Mouse (Mus musculus): ENCODE results near the gene Fstl1.

Fstl1 gene

GRCm38 (mm10) chr16:37776860-37777651 lies at the start of gene Fstl1:
Fstl1 (plus strand) TSS chr16:37776873.
- DNase-seq: peak; percentile 60

- DNase-seq: no peak
These were observed 48.0 kb upstream of the Fstl1 start for GRCm38 (mm10) chr16:37728674-37729073.

GRCm38 (mm10) chr16:37729381-37730150 lies 47.1 kb upstream of the Fstl1 start:
- no peak for DNase-seq

DNA sequence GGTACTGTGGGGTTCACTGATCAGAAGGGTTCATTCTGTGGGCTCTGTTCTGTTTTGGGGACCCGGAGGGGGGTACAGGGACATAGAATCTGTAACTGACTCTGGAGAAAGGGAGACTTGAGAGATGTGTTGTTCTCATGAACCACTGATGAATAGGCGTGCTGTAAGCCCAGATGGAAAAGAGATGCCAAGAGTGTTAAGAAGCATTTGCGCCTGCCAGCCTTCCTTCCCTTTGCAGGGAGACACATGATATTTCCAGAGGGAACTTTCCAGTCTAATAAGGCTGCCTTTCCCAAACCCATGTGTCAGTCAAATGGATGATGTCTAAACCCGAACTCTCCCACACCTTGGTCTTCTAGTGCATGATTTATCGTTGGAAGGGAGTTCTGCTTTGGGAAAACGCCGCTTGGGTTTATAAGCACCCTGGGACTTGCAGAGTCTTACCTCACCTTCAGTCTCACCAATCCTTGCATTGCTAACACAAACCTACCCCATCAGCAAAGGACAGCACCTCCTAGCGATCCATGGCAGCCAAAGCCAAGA lies 46.3 kb upstream of the Fstl1 start:
- no peak for DNase-seq

GRCm38 (mm10) chr16:37731431-37731830 lies 45.2 kb upstream of the Fstl1 start:
- no peak for DNase-seq

DNA sequence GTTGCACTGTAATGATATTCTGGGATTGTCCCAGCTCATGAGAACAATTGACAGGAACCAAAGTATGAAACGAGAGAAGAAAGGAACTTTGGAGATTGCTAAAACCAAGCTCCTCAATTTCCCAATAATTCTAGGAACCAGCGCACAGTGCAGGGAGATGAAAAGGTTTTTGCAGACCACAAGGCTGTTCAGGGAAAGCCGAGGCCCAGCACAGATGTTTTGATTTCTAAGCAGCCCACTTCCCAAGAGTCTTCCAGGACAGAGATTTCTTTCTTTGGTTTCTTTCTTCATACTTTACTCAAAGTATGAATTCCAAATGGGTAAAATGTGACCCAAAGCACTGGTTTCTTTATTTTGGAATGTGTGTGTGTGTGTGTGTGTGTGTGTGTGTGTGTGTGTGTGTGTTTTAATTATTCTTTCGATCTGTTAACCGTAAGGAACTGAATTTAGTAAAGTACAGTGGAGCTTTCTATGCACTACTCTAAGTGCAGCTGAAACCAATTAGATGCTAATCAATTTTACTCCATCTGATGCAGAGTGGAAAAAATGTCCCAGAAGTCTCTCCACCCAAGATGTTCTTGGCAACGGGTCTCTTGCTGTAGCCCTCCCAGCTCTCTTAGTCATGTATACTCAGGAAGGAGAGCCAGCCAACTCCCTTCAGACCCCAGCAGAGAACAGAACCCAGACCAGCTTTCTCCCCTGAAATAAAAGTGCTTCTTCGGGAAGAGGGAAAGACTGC lies 44.5 kb upstream of the Fstl1 start:
- DNase-seq: no peak

- DNase-seq: no peak
These were observed 36.6 kb upstream of the Fstl1 start for GRCm38 (mm10) chr16:37740076-37740475.

GRCm38 (mm10) chr16:37742266-37742665 lies 34.4 kb upstream of the Fstl1 start:
- DNase-seq: no peak

- DNase-seq: no peak
These were observed 23.8 kb upstream of the Fstl1 start for GRCm38 (mm10) chr16:37752876-37753275.

DNA sequence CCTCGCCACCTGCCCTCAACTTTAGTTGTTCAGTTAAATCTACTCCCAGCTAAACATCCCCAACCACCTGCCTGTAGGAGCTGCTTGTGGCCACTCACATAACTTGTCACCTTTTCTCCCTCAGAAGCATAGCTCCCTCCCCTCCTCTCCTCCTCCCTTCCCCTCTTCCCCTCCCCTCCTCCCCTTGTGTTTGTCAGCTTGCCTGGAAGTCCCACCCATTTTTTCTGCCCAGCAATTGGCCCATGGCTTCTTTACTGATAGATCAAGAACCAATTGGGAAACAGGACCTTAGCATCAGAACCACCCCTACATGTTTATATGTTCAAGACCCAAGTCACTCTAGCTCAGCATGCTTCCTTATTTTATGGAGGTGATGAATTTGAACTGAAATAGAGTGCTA lies 22.9 kb upstream of the Fstl1 start:
- DNase-seq: no peak

- no peak for DNase-seq
These were observed 22.2 kb upstream of the Fstl1 start for GRCm38 (mm10) chr16:37754483-37754882.

GRCm38 (mm10) chr16:37757223-37757622 lies 19.4 kb upstream of the Fstl1 start:
- no peak for DNase-seq

DNA sequence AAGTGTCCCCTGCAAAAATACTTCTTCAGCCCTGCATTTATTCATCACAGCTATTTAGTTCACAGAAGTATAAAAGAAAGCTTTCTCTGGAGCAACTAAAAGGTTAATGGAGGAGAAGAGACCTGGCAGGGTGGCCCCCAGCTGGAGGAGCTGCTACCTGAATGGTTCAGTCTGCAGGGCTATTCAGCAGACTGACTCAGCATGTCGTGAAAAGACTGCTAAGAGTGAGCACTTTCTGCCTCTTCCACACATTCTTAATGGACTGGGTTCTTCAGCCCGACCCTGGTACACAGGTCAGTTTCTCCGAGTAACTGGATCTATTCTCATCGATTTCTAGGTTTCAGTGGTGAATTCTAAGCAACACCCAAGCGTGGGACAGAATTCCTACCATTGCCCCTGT lies 12.9 kb upstream of the Fstl1 start:
- no peak for DNase-seq

- DNase-seq: no peak
These were observed 360 bp upstream of the Fstl1 start for GRCm38 (mm10) chr16:37776166-37776859.

GRCm38 (mm10) chr16:37777796-37778475 lies 1.3 kb downstream of the Fstl1 start:
- no peak for DNase-seq

DNA sequence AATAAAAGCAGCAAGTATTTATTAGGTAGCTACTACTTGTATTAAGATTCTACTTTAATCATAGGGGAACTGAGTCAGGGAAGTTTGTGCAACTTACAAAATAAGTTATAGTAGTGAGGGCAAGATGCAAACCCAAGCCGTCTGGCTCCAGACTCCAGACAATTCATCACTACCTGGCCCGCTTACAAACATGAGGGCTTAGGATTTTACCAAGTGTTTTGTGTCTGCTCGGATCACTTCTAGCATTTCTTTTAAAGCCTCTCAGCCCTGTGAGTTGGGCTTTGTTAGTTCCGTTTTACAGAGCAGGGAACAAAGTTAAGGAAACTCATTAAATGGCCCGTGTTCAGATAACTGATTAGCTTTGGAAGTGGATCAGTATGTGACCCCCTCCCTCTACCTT lies 1.9 kb downstream of the Fstl1 start:
- DNase-seq: no peak

DNA sequence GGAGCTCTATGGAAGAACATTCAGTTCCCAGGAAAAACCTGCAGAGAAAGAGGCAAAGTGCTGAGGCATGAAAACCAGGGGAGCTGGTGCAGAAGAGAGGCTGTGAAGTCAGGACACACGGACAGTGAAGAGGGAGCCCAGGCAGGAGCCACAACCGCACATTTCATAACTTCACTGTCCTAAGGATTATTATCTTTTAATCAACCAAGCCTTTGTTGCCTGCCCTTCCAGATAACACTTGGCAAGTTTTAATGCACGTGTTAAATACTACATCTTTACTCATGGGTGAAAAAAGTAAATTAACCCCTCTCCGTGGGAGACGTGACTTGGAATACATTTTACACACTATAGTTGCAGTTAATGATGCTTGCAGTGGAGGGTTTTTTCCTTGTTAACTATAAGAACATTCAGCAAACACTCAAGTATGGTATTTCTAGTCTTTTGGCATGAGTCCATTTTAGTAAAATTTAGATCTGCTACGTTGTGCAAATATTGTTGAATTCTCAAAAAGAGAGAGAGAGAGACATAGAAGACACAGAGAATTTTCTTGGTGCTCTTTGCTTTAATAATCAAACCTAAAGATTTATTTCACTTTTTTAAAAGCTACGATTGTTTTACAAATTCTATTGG lies 3.1 kb downstream of the Fstl1 start:
- no peak for DNase-seq

DNA sequence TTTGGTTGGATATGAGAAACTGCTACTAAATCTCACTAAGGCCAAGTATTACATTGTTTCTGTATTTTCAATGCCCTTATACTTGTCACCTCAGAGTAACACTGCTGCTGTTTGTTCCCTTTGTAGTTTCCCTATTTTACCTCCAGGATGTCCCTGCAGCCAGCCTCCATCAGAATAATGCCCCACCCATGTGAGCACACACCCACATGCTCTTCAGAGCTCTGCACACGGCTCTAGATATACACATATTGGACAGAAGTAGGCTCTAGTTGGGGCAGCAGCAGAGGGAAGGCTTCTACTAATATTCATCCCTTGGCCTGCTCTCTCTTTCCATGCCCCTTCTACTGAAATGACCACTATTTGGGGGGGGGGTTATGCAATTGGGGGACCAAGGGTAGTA lies 3.7 kb downstream of the Fstl1 start:
- DNase-seq: no peak

DNA sequence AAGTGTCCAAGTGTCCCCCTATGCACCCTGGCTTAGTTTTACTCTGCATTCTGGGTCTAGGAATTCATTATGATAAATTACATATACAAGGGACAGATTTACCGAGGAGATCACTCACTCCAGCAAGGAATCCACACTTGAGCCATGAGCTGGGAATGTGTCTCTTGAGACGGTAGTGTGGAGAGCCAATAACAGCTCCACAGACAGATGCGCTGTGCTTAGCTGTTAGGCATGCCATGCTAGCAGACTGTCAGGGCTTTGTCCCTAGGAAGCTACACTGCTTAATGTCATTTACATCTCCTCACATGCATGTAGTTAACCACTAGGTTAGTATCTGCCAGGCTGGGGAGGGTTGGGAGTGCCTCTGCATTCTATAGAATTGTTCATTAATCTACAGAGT lies 4.2 kb downstream of the Fstl1 start:
- no peak for DNase-seq

DNA sequence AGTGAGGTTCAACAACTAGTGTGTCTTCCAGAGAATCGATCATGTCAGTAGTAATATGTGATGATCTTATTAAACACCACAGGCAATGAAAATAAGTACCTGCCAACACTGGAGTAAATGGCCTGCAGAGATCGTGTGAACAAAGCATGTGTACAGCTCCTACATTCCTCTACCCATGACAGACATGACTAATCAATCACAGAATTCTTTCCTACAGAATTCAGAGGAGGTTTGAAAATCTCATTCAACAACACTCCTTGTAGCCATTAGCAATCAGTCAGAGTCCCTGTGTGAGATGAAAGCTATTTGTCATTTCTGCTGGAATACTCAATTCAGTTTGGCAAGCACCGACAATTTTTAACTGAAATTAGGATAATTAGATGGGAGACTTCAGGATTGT lies 7.9 kb downstream of the Fstl1 start:
- DNase-seq: no peak

GRCm38 (mm10) chr16:37787558-37788194 lies 11.0 kb downstream of the Fstl1 start:
- DNase-seq: no peak
